Mouse (Mus musculus): Measurements from ENCODE around the gene Ugt1a10.

Gene Ugt1a10

GRCm38 (mm10) chr1:88231803-88232499, 176.8 kb downstream of the Ugt1a10 start:
- no peak for TF ChIP-seq GATA4 (IDR thresholded peaks at IDR 0.05; ENCODE audit: insufficient replicate concordance, low read length)

- no peak for TF ChIP-seq GATA4 (IDR thresholded peaks at IDR 0.05; ENCODE audit: insufficient replicate concordance, low read length)
Observed at GRCm38 (mm10) chr1:88232664-88233380, 177.6 kb downstream of the Ugt1a10 start.

- TF ChIP-seq GATA4 (IDR thresholded peaks at IDR 0.05; ENCODE audit: insufficient replicate concordance, low read length): no peak
Observed at GRCm38 (mm10) chr1:88233421-88234247, 178.4 kb downstream of the Ugt1a10 start.

GRCm38 (mm10) chr1:88234248-88234610, 179.0 kb downstream of the Ugt1a10 start:
- no peak for TF ChIP-seq GATA4 (IDR thresholded peaks at IDR 0.05; ENCODE audit: insufficient replicate concordance, low read length)

DNA sequence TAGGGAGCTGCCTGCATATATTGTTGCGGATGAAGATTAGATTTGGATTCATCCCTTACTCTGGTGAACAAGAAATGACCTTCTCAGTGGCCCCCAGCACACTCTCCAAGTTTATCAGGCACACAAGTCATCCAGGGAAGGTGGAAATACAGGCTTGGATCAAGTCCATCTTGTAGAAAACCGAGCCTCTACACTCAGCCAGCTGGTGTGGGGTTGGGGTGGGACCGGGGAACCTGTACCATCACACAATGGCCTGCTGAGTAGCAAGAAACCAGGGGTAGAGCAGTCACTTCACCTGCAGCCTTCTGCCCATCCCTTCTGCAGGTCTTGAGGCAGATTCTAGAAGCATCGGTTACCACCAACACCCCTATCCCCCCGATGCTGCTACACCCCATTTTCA, 179.5 kb downstream of the Ugt1a10 start:
- TF ChIP-seq GATA4 (IDR thresholded peaks at IDR 0.05; ENCODE audit: insufficient replicate concordance, low read length): no peak

- TF ChIP-seq GATA4 (IDR thresholded peaks at IDR 0.05; ENCODE audit: insufficient replicate concordance, low read length): no peak
Observed at GRCm38 (mm10) chr1:88235046-88235893, 180.1 kb downstream of the Ugt1a10 start.

DNA sequence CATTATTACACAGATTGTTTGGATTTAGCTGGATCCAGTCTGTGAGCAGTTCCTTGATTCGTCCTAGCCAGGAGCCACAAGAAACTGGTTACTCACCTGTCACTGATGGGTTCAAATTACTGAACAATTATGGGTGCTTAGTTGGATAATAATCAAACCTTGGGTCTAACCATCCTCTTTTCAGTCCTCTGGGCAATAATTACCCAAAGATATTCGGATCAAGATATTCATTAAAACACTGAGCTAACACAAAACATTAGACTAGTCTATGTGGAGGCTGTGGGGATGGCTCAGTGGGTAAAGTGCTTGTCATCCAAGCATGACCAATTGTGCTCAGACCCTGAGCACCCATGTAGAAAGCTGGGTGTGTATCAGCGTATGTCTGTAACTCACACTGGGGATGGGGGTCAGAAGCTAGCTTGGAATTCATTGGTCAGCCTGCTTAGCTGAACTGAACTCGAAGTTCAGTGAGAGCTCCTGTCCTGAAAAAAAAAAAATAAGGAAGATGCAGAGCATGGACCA, 180.8 kb downstream of the Ugt1a10 start:
- no peak for TF ChIP-seq GATA4 (IDR thresholded peaks at IDR 0.05; ENCODE audit: insufficient replicate concordance, low read length)

DNA sequence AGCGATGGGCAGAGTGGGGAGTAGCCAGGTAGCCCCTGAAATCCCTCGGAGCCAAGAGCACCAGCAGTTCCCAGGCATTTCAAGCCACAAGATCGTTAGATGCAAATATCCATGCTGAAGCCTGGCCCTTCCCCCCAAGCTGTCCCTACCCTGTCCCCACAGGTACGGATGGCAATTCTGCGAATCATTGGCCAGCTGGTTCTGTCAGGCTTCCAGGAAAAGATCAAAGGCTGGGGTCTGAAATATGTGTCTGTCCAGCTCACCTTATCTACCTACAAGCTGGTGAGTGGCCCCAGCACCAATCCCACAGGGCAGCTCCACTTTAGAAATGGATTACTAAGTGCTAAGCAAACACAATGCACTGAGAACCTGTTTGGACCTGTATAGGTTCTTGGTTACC, 182.1 kb downstream of the Ugt1a10 start:
- TF ChIP-seq GATA4 (IDR thresholded peaks at IDR 0.05; ENCODE audit: insufficient replicate concordance, low read length): no peak

- TF ChIP-seq GATA4 (IDR thresholded peaks at IDR 0.05; ENCODE audit: insufficient replicate concordance, low read length): no peak
Observed at GRCm38 (mm10) chr1:88238771-88239170, 183.6 kb downstream of the Ugt1a10 start.

GRCm38 (mm10) chr1:88240072-88240471, 184.9 kb downstream of the Ugt1a10 start:
- no peak for TF ChIP-seq GATA4 (IDR thresholded peaks at IDR 0.05; ENCODE audit: insufficient replicate concordance, low read length)

- no peak for TF ChIP-seq GATA4 (IDR thresholded peaks at IDR 0.05; ENCODE audit: insufficient replicate concordance, low read length)
Observed at GRCm38 (mm10) chr1:88240579-88240978, 185.4 kb downstream of the Ugt1a10 start.

- TF ChIP-seq GATA4 (IDR thresholded peaks at IDR 0.05; ENCODE audit: insufficient replicate concordance, low read length): no peak
Observed at GRCm38 (mm10) chr1:88243861-88244260, 188.7 kb downstream of the Ugt1a10 start.

- TF ChIP-seq GATA4 (IDR thresholded peaks at IDR 0.05; ENCODE audit: insufficient replicate concordance, low read length): no peak
Observed at GRCm38 (mm10) chr1:88245881-88246280, 190.7 kb downstream of the Ugt1a10 start.

- TF ChIP-seq GATA4 (IDR thresholded peaks at IDR 0.05; ENCODE audit: insufficient replicate concordance, low read length): no peak
Observed at GRCm38 (mm10) chr1:88246386-88246785, 191.2 kb downstream of the Ugt1a10 start.

DNA sequence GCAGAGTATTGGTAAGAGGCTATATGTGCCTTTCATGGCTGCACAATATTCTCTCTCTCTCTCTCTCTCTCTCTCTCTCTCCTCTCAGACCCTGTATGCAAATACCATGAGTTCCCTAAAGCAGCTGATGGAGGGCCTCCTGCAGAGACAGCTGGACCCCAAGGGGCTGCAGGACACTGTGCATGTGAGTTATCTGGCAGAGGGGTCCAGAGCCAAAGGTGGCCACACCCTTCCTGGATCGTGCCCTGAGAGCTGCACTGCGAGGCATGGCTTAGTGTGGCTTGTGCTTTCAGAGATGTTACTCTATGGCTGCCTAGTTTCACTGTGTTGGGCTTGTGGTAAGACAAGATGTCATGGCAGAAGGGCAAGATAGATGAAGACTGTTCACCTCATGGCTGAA, 192.5 kb downstream of the Ugt1a10 start:
- TF ChIP-seq GATA4 (IDR thresholded peaks at IDR 0.05; ENCODE audit: insufficient replicate concordance, low read length): no peak

Measured in liver, adult (tissue).